Mouse (Mus musculus) MEL-GATA-1-ER (cell line): Measurements from ENCODE around the gene B3gntl1.

Experiments
- DNase-seq: peaks from one replicate; pipeline ENCODE4 v3.0.0-alpha.2; 2012; ENCODE audit warnings: low read depth; ENCODE audit errors: extremely low read depth

The B3gntl1 gene

DNA sequence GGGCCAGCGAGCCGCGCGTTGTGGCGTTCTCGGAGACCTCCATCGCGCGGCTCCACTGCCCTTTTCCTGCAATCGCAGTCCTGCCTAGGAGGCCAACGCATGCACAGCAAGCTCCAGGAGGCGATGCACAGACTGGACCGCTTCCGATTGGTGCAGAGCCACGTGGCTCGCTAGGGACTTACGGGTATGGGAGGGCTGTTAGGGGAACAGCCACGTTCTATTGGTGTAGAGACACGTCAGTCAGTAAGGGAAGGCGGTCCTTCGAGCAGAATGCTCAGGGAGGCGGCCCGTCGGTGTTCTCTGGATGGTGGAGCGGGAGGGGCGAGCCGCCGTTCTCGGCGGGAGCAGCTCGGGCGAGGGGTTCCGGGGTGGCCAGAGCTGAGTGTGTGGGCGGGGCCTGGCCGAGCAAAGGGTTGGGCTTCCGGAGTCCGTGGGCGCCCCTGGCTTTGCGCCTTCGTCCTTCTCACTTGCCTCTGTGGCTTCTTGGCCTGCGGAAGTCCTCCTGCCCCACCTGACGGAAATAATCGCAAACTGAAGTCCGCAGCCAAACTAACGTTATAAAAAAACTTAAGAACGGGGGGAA lies at the start of gene B3gntl1:
TSS of gene B3gntl1 (minus strand) at position 164 of the 583 bp plus-strand sequence.
- peak; percentile 97 for DNase-seq

DNA sequence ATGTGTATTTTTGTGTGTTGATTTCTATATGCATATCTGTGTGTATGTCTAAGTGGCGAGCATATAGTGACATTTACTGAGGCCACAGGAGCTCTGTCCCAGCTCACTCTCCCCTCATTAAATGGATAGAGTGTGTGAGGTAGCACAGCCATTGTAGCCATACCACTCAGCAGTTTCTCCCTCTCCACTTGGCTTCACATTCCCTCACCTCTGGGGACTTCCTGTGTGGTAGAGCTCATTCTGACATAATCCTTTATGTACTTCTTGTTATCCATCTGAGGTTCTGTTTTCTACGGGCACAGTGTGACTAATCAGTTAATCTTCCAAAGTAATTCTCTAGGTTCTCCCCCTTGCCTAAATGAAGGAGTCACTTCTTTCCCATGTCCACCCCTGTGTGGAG lies 49.5 kb upstream of the B3gntl1 start:
- no peak for DNase-seq

DNA sequence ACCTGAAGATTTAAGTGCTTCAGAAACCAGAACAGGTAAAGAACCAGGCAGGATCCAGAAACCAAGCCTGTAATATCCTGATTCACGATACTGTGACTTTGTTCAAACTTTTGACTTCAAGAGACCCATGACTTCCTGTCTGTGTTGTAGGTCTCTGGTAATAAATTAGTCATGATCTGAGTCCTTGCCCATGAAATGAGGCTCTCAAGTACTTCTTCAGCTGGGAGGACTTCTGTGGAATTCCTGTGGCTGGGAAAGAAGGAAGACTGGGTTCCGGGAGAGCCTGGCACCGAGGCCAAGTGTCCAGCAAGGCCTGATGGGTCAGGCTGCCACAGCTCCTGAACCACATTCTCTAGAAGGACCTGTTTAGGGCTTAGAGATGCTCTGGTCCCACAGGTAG lies 47.8 kb upstream of the B3gntl1 start:
- DNase-seq, result no peak

DNA sequence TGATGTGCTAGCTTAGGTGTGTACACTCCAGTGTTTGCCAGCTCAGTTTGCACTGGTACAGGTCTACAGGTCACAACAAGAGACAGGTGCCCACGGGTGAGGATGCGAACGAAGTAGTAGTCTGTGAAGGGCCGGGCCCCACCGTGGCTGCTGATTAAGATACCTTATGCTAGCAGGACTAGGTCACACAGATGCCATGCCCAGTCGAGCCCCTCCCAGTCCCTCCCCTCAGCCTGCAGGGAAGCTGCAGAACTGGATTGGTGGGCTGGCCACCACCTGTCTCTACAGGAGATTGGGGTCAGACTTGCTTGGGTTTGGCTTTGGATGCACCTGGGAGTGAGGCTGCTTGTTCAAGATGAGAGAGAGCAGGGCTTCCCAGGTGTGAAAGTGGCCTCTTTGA lies 44.8 kb upstream of the B3gntl1 start:
- DNase-seq, result no peak

DNA sequence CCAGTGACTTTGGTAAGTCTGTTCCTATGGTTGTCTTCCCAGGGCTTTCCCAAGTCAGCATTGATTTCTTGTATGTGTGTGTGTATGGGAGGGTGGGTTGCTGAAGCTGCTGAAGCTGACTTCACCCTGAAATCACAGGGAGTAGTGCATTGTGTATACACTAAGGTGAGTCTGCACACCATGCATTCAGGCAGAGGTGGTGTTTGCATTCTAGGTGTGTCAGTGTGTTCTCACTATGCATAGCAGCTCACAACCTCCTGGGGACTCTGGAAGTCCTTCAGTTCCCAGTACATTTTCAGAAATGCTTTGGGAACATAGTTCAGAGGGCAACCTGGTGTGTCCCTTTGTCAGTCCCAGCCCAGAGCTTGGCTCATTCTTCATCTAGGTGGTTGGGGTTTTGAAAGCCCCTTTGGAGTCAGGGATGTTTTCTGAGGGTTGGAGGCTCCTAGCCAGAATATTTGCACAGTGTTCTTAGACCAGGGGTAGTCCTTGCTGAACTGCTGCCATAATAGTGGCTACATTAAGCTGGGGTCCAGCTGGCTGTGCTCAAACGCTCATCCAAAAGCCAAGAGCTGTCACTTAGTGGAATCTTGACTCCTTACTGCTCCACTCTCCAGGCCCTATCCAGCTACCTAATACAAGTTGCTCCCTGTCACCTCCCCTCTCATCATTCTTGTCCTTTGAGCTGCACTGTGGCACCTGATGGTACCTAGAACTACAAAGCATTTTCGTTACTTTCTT lies 42.0 kb upstream of the B3gntl1 start:
- DNase-seq, result no peak

DNA sequence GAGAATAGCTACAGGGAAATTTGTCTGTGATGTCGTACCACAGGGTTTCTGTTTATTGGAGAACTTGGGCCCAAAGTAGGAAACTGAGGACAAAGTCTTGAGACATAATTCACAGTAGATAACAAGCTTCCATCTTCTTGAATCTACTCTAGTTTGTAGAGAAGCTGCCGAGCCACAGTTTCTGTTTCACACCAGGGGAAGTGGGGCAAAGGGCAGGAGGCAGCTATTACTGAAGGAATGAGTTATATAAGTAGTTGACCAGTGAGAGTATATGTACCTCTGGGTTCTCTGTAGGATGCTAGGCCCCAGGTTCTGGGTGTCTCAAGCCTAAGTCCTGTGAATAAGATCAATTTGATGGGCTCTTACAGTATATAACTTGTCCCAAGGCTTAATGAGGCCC lies 40.6 kb upstream of the B3gntl1 start:
- DNase-seq, result no peak

DNA sequence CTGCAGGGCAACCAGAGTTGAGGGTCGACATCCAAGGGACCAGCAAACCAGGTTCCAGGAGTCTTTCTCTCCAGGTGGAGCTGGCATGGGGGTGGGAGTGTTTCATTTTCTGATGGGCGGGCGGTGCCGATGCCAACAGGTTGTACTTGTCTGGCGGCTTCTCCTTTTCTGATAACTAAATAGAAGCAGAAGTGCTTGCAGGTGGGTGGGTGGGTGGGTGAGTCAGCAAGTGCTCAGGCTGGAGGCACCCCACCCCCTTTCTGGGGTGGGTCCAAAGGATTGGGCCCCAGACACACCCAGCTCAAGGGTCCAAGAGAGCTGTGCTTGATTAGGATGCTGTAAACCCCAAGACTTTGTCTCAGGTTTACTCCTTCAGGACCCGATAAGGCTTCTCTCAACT lies 40.0 kb upstream of the B3gntl1 start:
- DNase-seq, result no peak

DNA sequence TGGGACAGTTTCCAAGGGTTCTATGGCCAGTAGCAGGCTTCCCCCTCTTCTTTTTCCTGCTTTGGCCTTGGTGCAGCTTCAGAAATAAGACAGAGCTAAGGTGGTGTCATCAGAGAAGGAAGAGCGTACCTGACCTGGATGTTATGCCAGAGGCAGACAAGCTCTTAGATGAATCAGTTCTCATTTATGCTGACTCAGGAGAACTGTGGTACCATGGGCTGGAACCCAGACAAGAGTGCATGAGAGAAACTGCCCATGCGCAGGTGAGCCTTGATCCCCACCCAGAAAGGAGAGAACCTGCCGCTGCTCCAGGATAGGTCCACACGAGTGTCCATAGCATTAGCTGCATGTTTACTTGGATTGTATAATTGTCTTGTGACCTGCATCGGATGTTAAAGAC lies 37.3 kb upstream of the B3gntl1 start:
- no peak for DNase-seq

DNA sequence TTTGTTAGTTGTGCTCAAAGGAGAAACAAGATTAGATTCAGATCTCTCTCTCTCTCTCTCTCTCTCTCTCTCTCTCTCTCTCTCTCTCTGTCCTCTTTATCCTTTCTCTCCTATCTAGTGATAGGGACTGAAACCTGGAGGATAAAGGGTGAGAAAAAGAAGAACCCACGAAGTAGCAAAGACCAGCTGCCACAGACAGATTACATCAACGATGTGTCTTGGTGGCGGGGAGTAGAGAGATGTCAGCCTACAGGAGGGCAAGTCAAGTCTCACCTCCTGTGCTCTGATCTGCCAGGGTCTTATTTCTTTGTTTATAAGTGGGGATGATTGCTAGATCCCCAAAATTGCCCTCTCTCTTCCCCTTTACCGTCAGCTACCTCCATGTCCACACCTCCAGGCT lies 36.3 kb upstream of the B3gntl1 start:
- no peak for DNase-seq

DNA sequence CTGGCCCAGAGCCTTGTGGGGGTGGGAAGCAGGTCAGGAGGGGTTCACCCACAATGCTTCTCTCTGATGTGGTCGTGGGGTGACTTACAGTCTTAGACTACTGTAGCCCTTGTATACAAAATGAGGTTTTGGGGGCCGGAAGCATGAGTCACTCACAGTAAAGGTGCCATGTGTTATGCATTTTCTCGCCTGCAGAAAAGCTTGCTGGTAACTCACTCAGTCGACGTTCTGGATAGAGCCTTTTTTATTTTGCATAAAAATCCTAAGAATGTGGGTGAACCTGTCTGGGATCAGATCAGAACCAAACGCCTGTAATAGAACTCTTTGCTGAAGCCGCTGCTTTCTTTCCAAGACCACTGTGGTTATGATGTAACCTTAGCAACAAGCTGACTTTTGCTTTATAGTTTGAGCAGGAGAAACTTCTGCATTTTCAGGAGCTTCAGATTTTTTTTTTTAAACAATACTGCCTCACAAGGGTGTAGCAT lies 33.6 kb upstream of the B3gntl1 start:
- no peak for DNase-seq

DNA sequence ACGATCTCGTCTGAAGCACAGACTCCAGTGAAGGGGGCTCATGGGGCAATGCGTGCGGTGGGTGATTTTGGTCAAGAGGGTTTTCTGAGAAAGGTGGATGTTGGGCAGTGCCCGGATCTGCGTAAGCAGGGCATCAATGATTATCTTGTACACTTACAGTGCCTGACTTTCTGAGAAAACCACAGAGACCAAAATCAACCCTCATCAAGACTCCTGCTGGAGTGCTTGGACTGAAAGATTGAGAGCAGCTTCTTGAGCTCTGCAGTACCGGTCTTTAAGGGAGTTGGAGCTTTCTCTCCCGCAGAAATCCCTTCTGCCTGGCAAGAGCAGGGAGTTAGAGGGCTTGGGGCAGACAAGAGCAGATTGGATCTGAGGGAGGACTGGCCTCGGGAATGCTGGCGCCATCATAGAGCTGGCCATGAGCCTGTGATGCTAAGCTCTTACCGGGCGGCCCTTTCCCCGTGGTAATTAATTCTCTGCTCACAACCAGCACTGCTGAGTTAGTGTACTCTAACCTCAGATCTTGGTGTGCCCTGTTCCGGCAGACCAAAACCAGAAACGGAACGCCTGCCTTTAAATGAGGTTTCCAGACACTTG lies 30.8 kb upstream of the B3gntl1 start:
- no peak for DNase-seq

DNA sequence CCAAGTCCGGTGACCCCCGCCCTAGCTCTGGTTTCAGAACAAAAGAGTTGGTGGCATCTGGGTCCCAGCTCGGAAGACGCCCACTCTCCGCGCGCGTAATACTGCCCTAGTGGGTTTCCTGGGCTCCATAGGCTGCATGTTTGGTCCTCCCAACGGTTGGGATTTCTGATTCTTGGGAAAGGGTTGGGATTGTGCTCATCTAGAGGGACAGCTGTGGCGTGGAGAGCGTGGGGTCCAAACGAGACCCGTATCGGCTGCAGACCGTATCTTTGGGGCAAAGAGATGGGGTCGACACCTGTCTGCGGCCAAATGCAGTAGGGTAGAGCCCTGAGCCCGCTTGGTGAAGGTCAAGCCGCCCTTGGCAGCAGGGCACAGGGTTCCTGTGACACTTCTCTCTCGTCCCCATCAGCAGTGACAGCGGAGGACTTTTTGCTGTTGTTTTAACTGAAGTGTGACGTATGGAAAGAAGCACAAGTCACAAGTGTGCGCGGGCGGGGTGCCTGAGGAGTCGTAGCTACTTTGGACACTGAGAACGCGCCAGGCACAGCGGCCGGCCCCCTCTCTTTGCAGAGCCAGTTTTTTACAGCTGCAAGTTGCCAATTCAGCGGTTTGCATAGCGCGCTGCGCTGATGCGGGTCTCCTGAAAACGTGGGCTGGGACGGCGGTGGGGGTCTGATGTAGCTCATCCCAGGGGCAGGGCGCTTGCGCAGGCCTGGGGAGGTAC lies 30.1 kb upstream of the B3gntl1 start:
- no peak for DNase-seq

DNA sequence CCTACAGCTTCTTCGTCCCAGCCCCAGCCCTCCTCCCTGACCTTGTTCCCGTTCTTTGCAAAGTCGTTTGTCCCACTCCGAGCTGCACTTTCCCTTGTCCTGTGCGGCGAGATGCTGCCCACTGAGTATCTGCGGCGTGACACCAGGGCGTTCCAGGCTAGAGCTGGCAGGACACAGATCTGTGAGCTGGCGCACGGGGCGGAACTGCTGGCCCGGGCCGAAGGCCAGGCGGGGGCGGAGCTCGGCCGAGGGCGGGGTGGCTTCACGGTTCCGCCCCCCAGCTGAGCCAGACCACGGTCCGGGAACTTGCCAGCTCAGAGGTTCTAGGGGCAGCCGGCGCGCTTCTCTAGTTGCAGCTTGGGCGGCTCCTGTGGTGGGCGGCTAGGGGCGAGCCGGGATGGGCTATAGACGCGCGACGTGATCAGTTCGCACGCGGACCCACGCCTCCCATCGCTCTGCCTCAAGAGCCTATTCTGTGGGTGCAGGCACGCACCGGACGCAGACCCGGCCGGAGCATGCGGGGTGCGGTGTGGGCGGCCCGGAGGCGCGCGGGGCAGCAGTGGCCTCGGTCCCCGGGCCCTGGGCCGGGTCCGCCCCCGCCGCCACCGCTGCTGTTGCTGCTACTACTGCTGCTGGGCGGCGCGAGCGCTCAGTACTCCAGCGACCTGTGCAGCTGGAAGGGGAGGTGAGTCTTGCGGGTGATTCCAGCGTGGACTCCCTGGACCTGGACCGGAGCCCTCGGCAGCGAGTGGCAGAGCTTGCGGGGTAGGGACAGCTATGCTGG lies 29.4 kb upstream of the B3gntl1 start:
- peak; percentile 33 for DNase-seq

DNA sequence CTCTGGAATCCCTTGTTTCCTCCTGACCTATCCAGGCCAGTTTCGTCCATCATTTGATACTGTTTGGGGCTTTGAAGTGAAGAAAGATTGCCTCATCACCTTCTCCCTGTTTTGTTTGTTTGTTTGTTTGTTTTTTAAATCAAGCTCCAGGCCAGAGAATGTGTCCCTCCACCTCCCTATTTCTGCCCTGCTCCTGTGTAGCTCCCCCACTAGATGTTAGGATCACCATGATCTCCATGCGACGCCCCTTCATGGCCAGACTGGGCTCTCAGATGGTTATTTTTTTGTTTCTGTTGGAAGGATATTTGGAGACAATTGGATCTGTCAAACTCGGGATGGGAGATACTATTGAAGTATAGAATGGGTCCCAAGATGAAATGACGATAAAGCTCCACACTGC lies 28.3 kb upstream of the B3gntl1 start, which contains the start of gene Metrnl:
TSS of gene Metrnl (plus strand) at position 301 of the 400 bp plus-strand sequence.
- no peak for DNase-seq

DNA sequence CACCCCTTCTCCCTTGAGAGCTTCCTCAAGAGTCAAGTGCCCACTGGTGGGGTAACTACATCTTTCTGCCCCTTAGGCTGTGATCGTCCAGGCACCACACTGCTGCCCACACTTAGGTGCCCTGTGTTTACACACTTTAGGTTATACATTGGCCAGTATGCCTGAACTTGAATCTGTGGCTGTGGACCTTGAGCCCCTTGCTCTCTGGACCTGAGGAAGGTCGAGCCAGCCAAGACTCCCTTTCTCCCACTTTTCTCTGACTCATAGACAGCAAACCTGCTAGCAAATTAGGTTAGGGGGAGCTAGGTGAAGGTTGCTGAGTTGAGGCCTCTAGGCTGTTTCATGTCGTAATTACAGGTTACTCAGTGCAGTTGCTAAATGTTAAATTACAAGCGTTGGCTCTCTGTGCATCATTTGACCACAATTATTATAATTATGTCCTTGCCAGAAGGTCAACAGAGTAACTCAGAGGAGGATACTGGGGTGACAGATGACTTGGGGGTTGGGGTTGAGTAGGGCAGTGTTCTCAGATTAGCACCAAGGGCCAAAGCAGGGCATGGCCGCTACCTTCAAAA lies 25.5 kb upstream of the B3gntl1 start:
- DNase-seq, result no peak

DNA sequence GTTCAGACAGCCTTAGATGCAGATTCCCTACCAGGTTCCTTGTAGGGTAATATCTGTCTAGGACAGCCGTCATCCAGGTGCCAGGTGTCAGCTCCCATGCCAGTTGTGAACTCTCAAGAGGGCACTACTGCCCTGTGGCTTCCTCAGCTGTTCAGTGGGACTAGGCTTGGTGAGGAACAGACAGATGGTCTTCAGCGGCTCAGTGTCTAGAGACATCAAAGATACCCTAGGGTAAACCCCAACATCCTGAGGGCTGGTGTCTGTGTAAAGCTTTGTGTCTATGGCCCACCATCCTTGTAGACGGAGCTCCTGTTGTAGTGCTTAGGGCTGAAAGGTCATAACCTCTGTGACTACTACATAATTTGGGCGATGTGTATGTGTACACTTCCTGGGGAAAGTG lies 24.3 kb upstream of the B3gntl1 start:
- DNase-seq, result no peak

DNA sequence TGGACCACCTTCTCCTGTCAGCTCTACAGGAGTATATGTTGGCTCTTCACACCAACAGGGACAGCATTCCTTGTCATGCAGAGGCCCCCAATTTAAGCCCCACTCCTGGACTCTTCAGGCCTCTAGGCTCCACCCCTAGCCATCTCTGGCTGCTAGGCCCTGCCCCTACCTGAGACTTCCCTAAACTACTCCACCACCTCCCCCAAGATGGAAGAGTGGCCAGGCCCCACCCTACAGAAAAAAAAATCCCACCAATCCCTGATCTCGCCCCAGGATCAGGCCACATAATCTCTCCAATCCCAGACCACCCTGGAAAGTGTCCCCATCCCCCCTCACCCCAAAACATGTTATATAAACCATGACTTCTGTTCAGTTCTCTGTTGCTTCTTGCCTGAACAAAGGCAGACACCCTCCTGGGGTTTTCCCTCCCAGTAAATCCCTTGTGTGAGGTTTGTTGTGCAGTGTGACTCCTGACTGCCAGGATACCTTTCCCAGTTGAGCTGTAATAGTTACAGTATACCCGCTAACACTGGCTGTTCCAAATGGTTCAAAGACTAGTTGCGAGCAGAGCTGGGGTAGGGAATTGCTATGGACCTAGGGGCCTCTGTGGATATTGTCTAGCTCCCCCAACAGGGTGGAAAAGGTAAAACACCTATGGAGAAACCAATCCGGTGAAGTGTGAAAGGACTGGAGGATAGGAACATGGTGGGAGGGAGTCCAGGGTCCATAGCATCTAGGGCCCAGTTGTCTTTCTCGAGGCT lies 22.5 kb upstream of the B3gntl1 start:
- DNase-seq, result no peak

DNA sequence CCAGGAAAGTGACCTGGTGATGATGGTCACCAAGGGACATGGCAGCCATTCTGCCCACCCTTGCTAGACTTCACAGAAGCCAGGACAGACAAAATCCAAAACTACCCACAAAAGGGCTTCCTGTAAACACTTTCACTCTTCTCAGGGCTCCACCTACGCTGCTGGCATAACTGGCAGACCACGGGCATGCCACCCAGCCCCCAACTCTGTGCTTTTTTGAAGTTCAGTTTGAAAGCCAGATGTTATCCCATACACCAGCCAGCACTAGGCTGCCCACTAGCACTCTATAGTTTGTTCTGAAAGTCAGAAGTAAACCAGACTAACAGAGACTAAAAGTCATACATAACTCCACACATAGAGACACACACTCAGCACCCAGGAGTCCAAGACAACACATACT lies 15.1 kb upstream of the B3gntl1 start:
- no peak for DNase-seq

DNA sequence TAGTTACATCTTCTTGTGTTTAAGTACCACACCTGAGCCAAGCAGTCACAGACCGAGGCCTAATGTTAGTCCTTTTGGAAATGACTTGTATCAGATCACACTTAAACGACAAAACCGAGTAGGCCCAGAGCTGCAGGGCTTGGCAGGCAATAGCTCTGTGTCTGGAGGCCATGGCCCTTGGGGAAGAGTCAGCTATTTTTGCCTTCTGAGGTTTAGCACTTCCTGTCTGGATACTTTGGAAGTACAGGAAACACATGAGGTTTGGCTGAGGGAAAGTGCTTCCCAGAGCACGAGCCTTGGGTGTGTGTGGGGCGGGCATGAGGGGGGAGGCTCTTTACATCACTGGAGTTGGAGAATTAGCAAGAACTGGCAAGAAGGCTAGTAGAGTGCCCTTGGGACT lies 13.7 kb upstream of the B3gntl1 start:
- DNase-seq, result no peak

DNA sequence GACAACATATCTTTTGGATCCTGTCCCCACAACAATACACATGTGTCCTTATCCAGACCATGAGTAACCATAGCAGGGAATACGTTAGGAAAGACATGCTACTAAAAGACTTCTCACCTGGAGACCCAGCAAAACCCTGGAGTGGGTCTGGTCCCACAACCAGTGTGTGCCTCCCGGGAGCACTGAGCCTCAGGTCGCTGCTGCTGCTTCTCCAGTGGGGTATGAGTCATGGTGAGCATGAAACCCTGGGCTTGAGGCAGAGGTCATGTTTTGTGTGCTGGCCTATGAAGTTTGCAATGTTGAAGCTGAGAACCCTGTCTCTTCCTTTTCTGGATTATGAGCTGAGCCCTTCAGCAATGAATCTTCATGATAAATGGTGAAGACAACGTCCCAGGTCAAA lies 13.1 kb upstream of the B3gntl1 start:
- DNase-seq, result no peak
